8 mouse cellular contexts compared by ENCODE assay signal in genomic region chr11:75136666-75137398, GRCm38 (mm10). TPM values are rescaled to one million over a fixed set of nuclear protein-coding genes. Genes with fewer than 3 reads are reported as not detected.
DNase-seq lines count a peak whose midpoint lies in the region; ATAC-seq lines count a peak whose summit lies in the region.

No protein-coding gene starts in this region.

- peak; percentile 65 for DNase-seq in adrenal gland, postnatal 10 days
- no peak for DNase-seq in adrenal gland, postnatal 4 days (ENCODE audit: low spot score in 2 of 2)
- DNase-seq in kidney, adult 8-10 months, result peak; percentile 79 to 85
- peak; percentile 72 for DNase-seq in lung, postnatal 25 days (ENCODE audit: low spot score)
- DNase-seq in left cerebral cortex, postnatal 25 days (ENCODE audit: low spot score in 2 of 2), result no peak
- no peak for DNase-seq in right cerebral cortex, adult 18-20 months
- DNase-seq in left cerebral cortex, postnatal 36 days (ENCODE audit: low spot score in 2 of 2), result no peak

- ATAC-seq in common myeloid progenitor, adult 5-6 weeks (replicated peaks; ENCODE audit: low read depth, poor library complexity, severe bottlenecking), result peak; percentile 92

- intact Hi-C loops in left cerebral cortex, postnatal 25 days (cut with DNase I), result no loop called here
- intact Hi-C loops in left cerebral cortex, postnatal 36 days (cut with DNase I), result loop anchor here (10.0 kb wide), 1 partner anchor 152 kb away; no protein-coding TSS in a partner anchor

RNA-seq across cellular contexts. Expression of gene Hic1, which starts 32.5 kb away (rescaled TPM):
- 10 to 100 TPM; 23.6 to 24.5 TPM for total RNA-seq in adrenal gland, postnatal 10 days (2021)
- total RNA-seq in adrenal gland, postnatal 4 days (2021), result 10 to 100 TPM; 22.9 to 29.2 TPM
- total RNA-seq in common myeloid progenitor, adult 5-6 weeks (2017), result 1.1 TPM in 1 of 2 replicates, not detected in the other
- 1 to 10 TPM; 3.3 to 3.5 TPM for total RNA-seq in left cerebral cortex, postnatal 25 days (2021)
- total RNA-seq in left cerebral cortex, postnatal 36 days (2021), result 1 to 10 TPM; 2.7 to 3.3 TPM

RNA-seq across cellular contexts. Expression of gene Ovca2, which starts 41.8 kb away (rescaled TPM):
- 10 to 100 TPM; 13.5 to 18.1 TPM for total RNA-seq in adrenal gland, postnatal 10 days (2021)
- total RNA-seq in adrenal gland, postnatal 4 days (2021), result 10 to 100 TPM; 16.0 to 17.4 TPM
- total RNA-seq in common myeloid progenitor, adult 5-6 weeks (2017), result 18.5 and 20.9 TPM in 2 replicates
- 10 to 100 TPM; 12.4 to 13.9 TPM for total RNA-seq in left cerebral cortex, postnatal 25 days (2021)
- 10 to 100 TPM; 11.0 to 13.3 TPM for total RNA-seq in left cerebral cortex, postnatal 36 days (2021)

RNA-seq across cellular contexts. Expression of gene Dph1, which starts 54.2 kb away (rescaled TPM):
- 10 to 100 TPM; 23.1 to 24.2 TPM for total RNA-seq in adrenal gland, postnatal 10 days (2021)
- 10 to 100 TPM; 26.8 to 29.0 TPM for total RNA-seq in adrenal gland, postnatal 4 days (2021)
- 7.1 and 10.5 TPM in 2 replicates for total RNA-seq in common myeloid progenitor, adult 5-6 weeks (2017)
- total RNA-seq in left cerebral cortex, postnatal 25 days (2021), result 10 to 100 TPM; 26.9 to 27.2 TPM
- 10 to 100 TPM; 25.3 to 25.6 TPM for total RNA-seq in left cerebral cortex, postnatal 36 days (2021)

RNA-seq across cellular contexts. Expression of gene Rtn4rl1, which starts 56.8 kb away (rescaled TPM):
- 10 to 100 TPM; 25.2 to 27.8 TPM for total RNA-seq in adrenal gland, postnatal 10 days (2021)
- 10 to 100 TPM; 33.3 to 33.8 TPM for total RNA-seq in adrenal gland, postnatal 4 days (2021)
- 0.24 and 1.6 TPM in 2 replicates for total RNA-seq in common myeloid progenitor, adult 5-6 weeks (2017)
- total RNA-seq in left cerebral cortex, postnatal 25 days (2021), result 10 to 100 TPM; 76.5 to 90.2 TPM
- total RNA-seq in left cerebral cortex, postnatal 36 days (2021), result 10 to 100 TPM; 83.5 to 88.3 TPM

Comparison
In these comparisons a context has a peak if more than half of its experiments do, and no peak if none do; other contexts are left out.
1. DNase-seq: peak in adrenal gland, postnatal 10 days (single experiment), kidney, adult 8-10 months (2 of 2) and lung, postnatal 25 days (single experiment); none in adrenal gland, postnatal 4 days (0 of 2), left cerebral cortex, postnatal 25 days (0 of 2), right cerebral cortex, adult 18-20 months (single experiment) and left cerebral cortex, postnatal 36 days (0 of 2).
2. RNA of gene Hic1, which starts 32.5 kb away (total RNA-seq): 22.9 to 29.2 TPM in adrenal gland, postnatal 4 days and 23.6 to 24.5 TPM in adrenal gland, postnatal 10 days; 3.3 to 3.5 TPM in left cerebral cortex, postnatal 25 days, 2.7 to 3.3 TPM in left cerebral cortex, postnatal 36 days and 1.1 TPM in common myeloid progenitor, adult 5-6 weeks; every median in the first group is over 4 times any median in the second.